Mouse (Mus musculus): ENCODE data around the gene D17Wsu92e.

- TF ChIP-seq CTCF (IDR thresholded peaks at IDR 0.05; ENCODE audit: extremely low read depth, insufficient read length, insufficient replicate concordance, low read depth, low read length): no peak
- no peak for TF ChIP-seq POLR2A (IDR thresholded peaks at IDR 0.05; ENCODE audit: low read depth, low read length)
These were observed 110.8 kb downstream of the D17Wsu92e start for GRCm38 (mm10) chr17:27709650-27710049.

All from small intestine, adult 2 months (tissue).